Mouse (Mus musculus): ENCODE results near the gene Alkbh6. TPM values are rescaled to one million over a fixed set of nuclear protein-coding genes. Genes with fewer than 3 reads are reported as not detected.

The Alkbh6 gene
- polyA plus RNA-seq, 1 experiment: 23.3 TPM

- Histone ChIP-seq H3K27ac (ENCODE audit: control insufficient read depth, insufficient read depth, low read depth, low read length, poor library complexity) (no peak overlapping the region), H3K4me1 (ENCODE audit: control insufficient read depth, insufficient read depth, low read length) (no peaks in the 10 kb centered on the region), H3K4me3 (replicated peaks; ENCODE audit: control insufficient read depth, low read depth, low read length) (no peak overlapping the region)
- 84% methylated on average over 17 of the region's 17 CpGs for WGBS
- no peak for TF ChIP-seq CTCF (IDR thresholded peaks at IDR 0.05; ENCODE audit: control insufficient read depth, insufficient read depth, low read length)
- TF ChIP-seq POLR2A (IDR thresholded peaks at IDR 0.05; ENCODE audit: borderline replicate concordance, control insufficient read depth, low read depth, low read length): no peak
Observed at GRCm38 (mm10) chr7:30360028-30360427, 51.5 kb downstream of the Alkbh6 start.

- 4% methylated on average over 51 of the region's 55 CpGs for whole genome bisulfite sequencing
- H3K27ac ChIP-seq (ENCODE audit: control insufficient read depth, insufficient read depth, low read depth, low read length, poor library complexity): no peak within 1 kb of the TSS; the same call in 1 of the 2 replicates
- H3K4me3 ChIP-seq (replicated peaks; ENCODE audit: control insufficient read depth, low read depth, low read length): no peak within 1 kb of the TSS
Observed at GRCm38 (mm10) chr7:30362652-30363343, 54.3 kb downstream of the Alkbh6 start, which contains the start of gene Lrfn3. Gene Lrfn3, minus strand, starts transcription at chr7:30362772.

DNA sequence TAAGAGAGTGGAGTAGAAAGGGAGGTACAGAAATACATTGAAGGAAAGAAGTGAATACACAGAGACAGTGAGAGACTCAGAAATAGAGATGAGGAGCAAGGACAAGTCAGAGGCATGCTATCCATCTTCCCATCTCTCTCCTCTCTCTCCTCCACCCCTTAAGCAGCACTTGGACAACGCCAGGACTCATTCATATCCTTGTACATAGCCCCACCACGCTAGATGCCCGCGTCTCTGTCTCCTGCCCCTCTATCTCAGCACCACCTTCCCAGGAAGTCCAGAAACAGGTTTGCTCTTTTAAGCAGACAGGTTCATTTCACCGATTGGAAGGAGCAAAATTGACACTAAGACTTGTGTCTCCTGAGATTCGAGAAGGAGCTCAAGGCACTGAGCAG is 54.8 kb downstream of the Alkbh6 start:
- WGBS: 64% methylated on average over 6 of the region's 6 CpGs
- no peak overlapping the region for H3K27ac ChIP-seq (ENCODE audit: control insufficient read depth, insufficient read depth, low read depth, low read length, poor library complexity)
- H3K4me1 ChIP-seq (ENCODE audit: control insufficient read depth, insufficient read depth, low read length): no peaks in the 10 kb centered on the region
- no peak for TF ChIP-seq POLR2A (IDR thresholded peaks at IDR 0.05; ENCODE audit: borderline replicate concordance, control insufficient read depth, low read depth, low read length)
- no peak for TF ChIP-seq CTCF (IDR thresholded peaks at IDR 0.05; ENCODE audit: control insufficient read depth, insufficient read depth, low read length)
- no peak overlapping the region for H3K4me3 ChIP-seq (replicated peaks; ENCODE audit: control insufficient read depth, low read depth, low read length)

More at GRCm38 (mm10) chr7:30362652-30363343, 54.3 kb downstream of the Alkbh6 start, which contains the start of gene Lrfn3:
- H3K4me1 ChIP-seq (ENCODE audit: control insufficient read depth, insufficient read depth, low read length): no peaks in the 10 kb centered on the region
- TF ChIP-seq CTCF (IDR thresholded peaks at IDR 0.05; ENCODE audit: control insufficient read depth, insufficient read depth, low read length) (no peak), POLR2A (IDR thresholded peaks at IDR 0.05; ENCODE audit: borderline replicate concordance, control insufficient read depth, low read depth, low read length) (no peak)

Other genes starting within 250 kb of the Alkbh6 start
- gene Zfp82, start 235.8 kb upstream of the Alkbh6 start, polyA plus RNA-seq (2011; ENCODE audit: insufficient read depth, insufficient read length, low replicate concordance, missing spikeins): 0.97 and 5.7 TPM in 2 replicates
- gene Gm26920, start 218.3 kb upstream of the Alkbh6 start, polyA plus RNA-seq (2011; ENCODE audit: insufficient read depth, insufficient read length, low replicate concordance, missing spikeins): not detected in 2 replicates
- 2.0 and 5.9 TPM in 2 replicates for gene Zfp566, start 218.2 kb upstream of the Alkbh6 start, polyA plus RNA-seq (2011; ENCODE audit: insufficient read depth, insufficient read length, low replicate concordance, missing spikeins)
- gene Zfp260, start 213.9 kb upstream of the Alkbh6 start, polyA plus RNA-seq (2011; ENCODE audit: insufficient read depth, insufficient read length, low replicate concordance, missing spikeins): 9.3 and 27.6 TPM in 2 replicates
- 0.57 and 0.95 TPM in 2 replicates for gene Zfp382, start 186.8 kb upstream of the Alkbh6 start, polyA plus RNA-seq (2011; ENCODE audit: insufficient read depth, insufficient read length, low replicate concordance, missing spikeins)
- 11.2 and 13.7 TPM in 2 replicates for gene Zfp146, start 139.0 kb upstream of the Alkbh6 start, polyA plus RNA-seq (2011; ENCODE audit: insufficient read depth, insufficient read length, low replicate concordance, missing spikeins)
- 6.8 TPM in 1 of 2 replicates, not detected in the other for gene Cox7a1, start 124.6 kb upstream of the Alkbh6 start, polyA plus RNA-seq (2011; ENCODE audit: insufficient read depth, insufficient read length, low replicate concordance, missing spikeins)
- 120 and 171 TPM in 2 replicates for gene Capns1, start 109.9 kb upstream of the Alkbh6 start, polyA plus RNA-seq (2011; ENCODE audit: insufficient read depth, insufficient read length, low replicate concordance, missing spikeins)
- 41.5 and 50.8 TPM in 2 replicates for gene Polr2i, start 76.8 kb upstream of the Alkbh6 start, polyA plus RNA-seq (2011; ENCODE audit: insufficient read depth, insufficient read length, low replicate concordance, missing spikeins)
- 24.0 and 67.8 TPM in 2 replicates for gene Tbcb, start 76.4 kb upstream of the Alkbh6 start, polyA plus RNA-seq (2011; ENCODE audit: insufficient read depth, insufficient read length, low replicate concordance, missing spikeins)
- gene Ovol3, start 73.0 kb upstream of the Alkbh6 start, polyA plus RNA-seq (2011; ENCODE audit: insufficient read depth, insufficient read length, low replicate concordance, missing spikeins): not detected in 2 replicates
- not detected in 2 replicates for gene Thap8, start 28.6 kb upstream of the Alkbh6 start, polyA plus RNA-seq (2011; ENCODE audit: insufficient read depth, insufficient read length, low replicate concordance, missing spikeins)
- gene Wdr62, start 28.3 kb upstream of the Alkbh6 start, polyA plus RNA-seq (2011; ENCODE audit: insufficient read depth, insufficient read length, low replicate concordance, missing spikeins): 33.7 and 45.3 TPM in 2 replicates
- 3.2 and 3.5 TPM in 2 replicates for gene Clip3, start 17.0 kb upstream of the Alkbh6 start, polyA plus RNA-seq (2011; ENCODE audit: insufficient read depth, insufficient read length, low replicate concordance, missing spikeins)
- 1.3 and 8.9 TPM in 2 replicates for gene Syne4, start 6.1 kb downstream of the Alkbh6 start, polyA plus RNA-seq (2011; ENCODE audit: insufficient read depth, insufficient read length, low replicate concordance, missing spikeins)
- 0.56 TPM in 1 of 2 replicates, not detected in the other for gene E130208F15Rik, start 13.0 kb downstream of the Alkbh6 start, polyA plus RNA-seq (2011; ENCODE audit: insufficient read depth, insufficient read length, low replicate concordance, missing spikeins)
- gene Sdhaf1, start 15.2 kb downstream of the Alkbh6 start, polyA plus RNA-seq (2011; ENCODE audit: insufficient read depth, insufficient read length, low replicate concordance, missing spikeins): 6.3 and 10.1 TPM in 2 replicates
- 0.45 and 0.70 TPM in 2 replicates for gene Lrfn3, start 54.1 kb downstream of the Alkbh6 start, polyA plus RNA-seq (2011; ENCODE audit: insufficient read depth, insufficient read length, low replicate concordance, missing spikeins)
- gene Tyrobp, start 105.0 kb downstream of the Alkbh6 start, polyA plus RNA-seq (2011; ENCODE audit: insufficient read depth, insufficient read length, low replicate concordance, missing spikeins): 164 and 433 TPM in 2 replicates
- 47.8 and 107 TPM in 2 replicates for gene Hcst, start 111.1 kb downstream of the Alkbh6 start, polyA plus RNA-seq (2011; ENCODE audit: insufficient read depth, insufficient read length, low replicate concordance, missing spikeins)
- 12.3 and 34.2 TPM in 2 replicates for gene Nfkbid, start 113.0 kb downstream of the Alkbh6 start, polyA plus RNA-seq (2011; ENCODE audit: insufficient read depth, insufficient read length, low replicate concordance, missing spikeins)
- 6.2 TPM in 1 of 2 replicates, not detected in the other for gene Aplp1, start 136.8 kb downstream of the Alkbh6 start, polyA plus RNA-seq (2011; ENCODE audit: insufficient read depth, insufficient read length, low replicate concordance, missing spikeins)
- 0.25 and 4.8 TPM in 2 replicates for gene Kirrel2, start 149.0 kb downstream of the Alkbh6 start, polyA plus RNA-seq (2011; ENCODE audit: insufficient read depth, insufficient read length, low replicate concordance, missing spikeins)
- 1.5 TPM in 1 of 2 replicates, not detected in the other for gene Nphs1, start 149.6 kb downstream of the Alkbh6 start, polyA plus RNA-seq (2011; ENCODE audit: insufficient read depth, insufficient read length, low replicate concordance, missing spikeins)
- gene Prodh2, start 184.9 kb downstream of the Alkbh6 start, polyA plus RNA-seq (2011; ENCODE audit: insufficient read depth, insufficient read length, low replicate concordance, missing spikeins): 1.9 and 3.1 TPM in 2 replicates
- 45.1 and 61.6 TPM in 2 replicates for gene Arhgap33, start 226.3 kb downstream of the Alkbh6 start, polyA plus RNA-seq (2011; ENCODE audit: insufficient read depth, insufficient read length, low replicate concordance, missing spikeins)
- 13.1 and 19.0 TPM in 2 replicates for gene Hspb6, start 243.5 kb downstream of the Alkbh6 start, polyA plus RNA-seq (2011; ENCODE audit: insufficient read depth, insufficient read length, low replicate concordance, missing spikeins)
- gene Proser3, start 243.6 kb downstream of the Alkbh6 start, polyA plus RNA-seq (2011; ENCODE audit: insufficient read depth, insufficient read length, low replicate concordance, missing spikeins): 4.2 and 12.8 TPM in 2 replicates